Mouse (Mus musculus): Measurements from ENCODE around the gene Acsl3.

The Acsl3 gene

GRCm38 (mm10) chr1:78742198-78742597 lies 84.6 kb downstream of the Acsl3 start:
- no peak for DNase-seq (ENCODE audit: low spot score)

GRCm38 (mm10) chr1:78743318-78743717 lies 85.7 kb downstream of the Acsl3 start:
- DNase-seq (ENCODE audit: low spot score): no peak

GRCm38 (mm10) chr1:78745230-78745777 lies 87.7 kb downstream of the Acsl3 start:
- no peak for DNase-seq (ENCODE audit: low spot score)

Data from ovary, postnatal 10 days (tissue).